Mouse (Mus musculus): Measurements from ENCODE around the gene Cd4. TPM values are rescaled to one million over a fixed set of nuclear protein-coding genes. Genes with fewer than 3 reads are reported as not detected.
"Not testable (repeated sequence)": the region's sequence is repeated elsewhere in the genome, so short reads cannot be mapped to it uniquely, and the experiment has no call there.

The Cd4 gene
- polyA plus RNA-seq, 1 experiment from 2014 or later, result 0.08 TPM

DNA sequence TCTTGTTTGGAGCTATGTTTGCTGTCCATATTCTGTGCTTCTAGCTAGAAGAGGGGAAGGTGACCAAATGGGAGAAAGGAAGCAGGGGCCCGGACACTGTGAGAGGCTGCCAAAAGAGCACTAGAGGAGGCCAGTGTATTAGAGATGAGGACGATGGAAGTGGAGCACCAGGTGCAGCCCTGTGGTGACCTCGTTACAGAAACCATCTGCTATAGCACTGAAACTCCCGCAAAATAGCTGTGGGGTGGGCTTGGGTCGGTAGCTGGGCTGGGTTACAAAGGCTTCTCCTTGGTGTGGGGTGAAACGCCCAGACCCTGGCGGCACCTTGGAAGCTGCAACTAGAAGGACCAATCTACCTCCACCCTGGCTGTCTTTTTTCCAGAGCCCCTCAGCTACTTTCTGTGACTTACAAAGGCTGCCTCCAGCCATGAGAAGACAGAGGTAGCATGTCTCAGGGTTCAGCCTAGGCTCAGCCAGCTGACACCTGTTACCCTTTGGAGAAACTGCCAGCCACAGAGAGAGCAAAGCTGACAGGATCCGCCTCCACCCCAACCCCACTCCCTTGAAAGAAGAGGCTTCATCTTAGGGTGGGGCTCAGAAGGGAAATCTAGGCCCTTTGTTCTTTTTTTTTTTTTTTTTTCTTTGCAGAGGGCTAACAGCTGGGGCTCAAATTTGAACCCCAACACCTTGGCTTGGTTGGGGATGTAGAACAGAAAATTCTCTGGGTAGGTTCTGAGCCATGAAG is 12.2 kb upstream of the Cd4 start:
- no peak overlapping the region for H3K27ac ChIP-seq
- H3K36me3 ChIP-seq (ENCODE audit: poor library complexity, severe bottlenecking), result no peaks in the 10 kb centered on the region
- peaks cover 25% of the 10 kb centered on the region for H3K4me1 ChIP-seq
- no peak for ATAC-seq
- H3K4me2 ChIP-seq, result no peak overlapping the region
- WGBS, result 49% methylated on average over 8 of the region's 8 CpGs
- H3K27me3 ChIP-seq, result no peaks in the 10 kb centered on the region
- no peak overlapping the region for H3K4me3 ChIP-seq
- H3K9ac ChIP-seq, result no peak overlapping the region; the same call in 1 of the 2 replicates
- H3K9me3 ChIP-seq (replicated peaks), result no peaks in the 10 kb centered on the region

DNA sequence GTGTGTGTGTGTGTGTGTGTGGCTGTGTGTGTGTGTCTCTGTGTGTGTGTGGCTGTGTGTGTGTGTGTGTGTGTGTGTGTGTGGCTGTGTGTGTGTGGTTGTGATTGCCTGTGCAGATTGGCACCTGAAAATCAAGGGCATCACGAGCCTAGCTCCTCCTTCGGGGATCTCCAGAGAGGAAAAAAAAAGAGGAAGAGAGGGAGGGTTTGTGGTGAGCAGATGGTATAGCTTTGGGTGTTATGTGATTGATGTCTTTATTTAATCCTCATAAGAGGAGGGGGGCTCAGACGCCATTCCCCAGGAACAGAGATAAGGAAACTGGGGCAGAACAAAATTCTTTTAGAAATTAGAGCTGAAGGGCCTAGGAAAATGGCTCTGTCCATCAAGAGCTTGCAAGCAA is 10.3 kb upstream of the Cd4 start:
- H3K4me1 ChIP-seq, result peaks cover 9% of the 10 kb centered on the region
- no peak overlapping the region for H3K4me2 ChIP-seq
- H3K36me3 ChIP-seq (ENCODE audit: poor library complexity, severe bottlenecking), result no peaks in the 10 kb centered on the region
- peak overlapping the region; percentile 59 for H3K27ac ChIP-seq
- H3K27me3 ChIP-seq, result no peaks in the 10 kb centered on the region
- H3K9ac ChIP-seq, result no peak overlapping the region
- H3K4me3 ChIP-seq, result no peak overlapping the region
- no peaks in the 10 kb centered on the region for H3K9me3 ChIP-seq (replicated peaks)
- peak; percentile 46 for ATAC-seq
- WGBS, result 47% methylated on average over 3 of the region's 3 CpGs

DNA sequence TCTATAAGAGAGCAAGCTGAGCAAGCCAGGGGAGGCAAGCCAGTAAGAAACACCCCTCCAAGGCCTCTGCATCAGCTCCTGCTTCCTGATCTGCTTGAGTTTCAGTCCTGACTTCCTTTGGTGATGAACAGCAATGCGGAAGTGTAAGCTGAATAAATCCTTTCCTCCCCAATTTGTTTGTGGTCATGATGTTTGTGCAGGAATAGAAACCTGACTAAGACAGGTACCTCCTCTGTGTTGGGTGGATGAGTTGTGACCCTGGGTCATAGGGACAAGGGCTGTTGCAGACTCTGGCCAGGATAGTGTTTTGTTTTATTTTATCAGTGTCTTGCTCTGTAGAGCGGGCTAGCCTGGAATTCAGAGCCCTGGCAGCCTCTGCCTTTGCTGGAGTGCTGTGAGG is 6.1 kb upstream of the Cd4 start:
- not testable (repeated sequence) for ATAC-seq, H3K9ac ChIP-seq
- 95% methylated on average over 2 of the region's 2 CpGs for WGBS

DNA sequence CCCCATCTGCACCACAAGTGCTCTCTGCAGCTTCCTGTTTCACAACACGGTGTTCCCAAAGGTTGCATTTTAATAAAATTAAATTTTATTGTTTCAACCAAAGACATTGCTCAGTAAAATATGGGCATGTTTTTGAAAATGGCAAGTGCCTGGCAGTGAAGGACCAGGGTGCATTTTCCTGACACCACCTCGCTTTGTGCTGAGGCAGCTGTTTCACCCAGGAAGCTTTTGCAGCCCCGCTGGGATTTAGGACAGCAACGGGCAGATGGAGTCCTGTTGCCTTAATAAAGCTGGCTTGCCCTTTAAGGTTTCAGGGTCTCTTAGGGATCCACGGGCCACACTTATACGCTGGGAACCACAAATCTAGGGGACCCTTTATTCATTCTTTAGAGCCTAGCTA is 3.0 kb upstream of the Cd4 start:
- H3K4me2 ChIP-seq, result no peak overlapping the region
- no peak overlapping the region for H3K27ac ChIP-seq
- no peak overlapping the region for H3K9ac ChIP-seq
- no peaks in the 10 kb centered on the region for H3K36me3 ChIP-seq (ENCODE audit: poor library complexity, severe bottlenecking)
- H3K4me3 ChIP-seq, result no peak overlapping the region
- peaks cover 4% of the 10 kb centered on the region; the same call in 1 of the 2 replicates for H3K9me3 ChIP-seq (replicated peaks)
- 69% methylated on average over 6 of the region's 6 CpGs for WGBS
- no peaks in the 10 kb centered on the region for H3K27me3 ChIP-seq
- H3K4me1 ChIP-seq, result no peaks in the 10 kb centered on the region
- ATAC-seq, result no peak

More for the DNA sequence above, 6.1 kb upstream of the Cd4 start:
- not testable (repeated sequence) for H3K4me3 ChIP-seq; H3K4me1 ChIP-seq; H3K9me3 ChIP-seq (replicated peaks); H3K27ac ChIP-seq; H3K36me3 ChIP-seq (ENCODE audit: poor library complexity, severe bottlenecking); H3K27me3 ChIP-seq; H3K4me2 ChIP-seq

DNA sequence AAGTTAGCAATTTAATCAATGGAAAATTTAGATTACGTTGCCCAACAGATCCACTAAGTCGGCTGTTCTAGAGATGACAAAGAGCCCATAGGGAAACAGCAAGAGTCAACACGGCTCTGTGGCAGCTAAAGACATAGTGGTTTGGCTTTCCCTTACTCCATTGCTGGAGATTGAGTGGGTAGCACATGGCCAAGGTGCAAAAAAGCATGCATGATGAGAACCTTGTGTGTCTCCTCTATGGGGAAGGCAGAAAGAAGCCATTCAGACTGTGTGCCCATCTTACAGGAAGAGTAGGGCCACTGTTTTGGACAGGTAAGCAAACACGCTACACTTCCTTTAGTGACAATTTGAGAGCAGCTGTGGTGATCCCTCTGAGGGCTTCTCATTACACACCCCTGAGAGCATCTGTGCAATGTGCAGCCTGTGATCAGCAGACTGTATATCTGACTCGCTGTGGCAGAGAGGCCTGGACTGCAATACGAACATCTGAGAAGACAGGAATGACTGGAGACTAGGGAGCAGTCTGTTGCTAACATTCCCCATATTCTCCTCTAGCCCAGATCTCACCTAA is 619 bp upstream of the Cd4 start:
- no peak overlapping the region for H3K27ac ChIP-seq
- H3K9ac ChIP-seq, result no peak overlapping the region
- peaks cover 4% of the 10 kb centered on the region; the same call in 1 of the 2 replicates for H3K9me3 ChIP-seq (replicated peaks)
- ATAC-seq, result no peak
- H3K4me2 ChIP-seq, result no peak overlapping the region
- H3K4me1 ChIP-seq, result no peaks in the 10 kb centered on the region
- no peaks in the 10 kb centered on the region for H3K27me3 ChIP-seq
- no peak overlapping the region for H3K4me3 ChIP-seq
- H3K36me3 ChIP-seq (ENCODE audit: poor library complexity, severe bottlenecking), result no peaks in the 10 kb centered on the region
- whole genome bisulfite sequencing, result 93% methylated on average over 6 of the region's 6 CpGs

DNA sequence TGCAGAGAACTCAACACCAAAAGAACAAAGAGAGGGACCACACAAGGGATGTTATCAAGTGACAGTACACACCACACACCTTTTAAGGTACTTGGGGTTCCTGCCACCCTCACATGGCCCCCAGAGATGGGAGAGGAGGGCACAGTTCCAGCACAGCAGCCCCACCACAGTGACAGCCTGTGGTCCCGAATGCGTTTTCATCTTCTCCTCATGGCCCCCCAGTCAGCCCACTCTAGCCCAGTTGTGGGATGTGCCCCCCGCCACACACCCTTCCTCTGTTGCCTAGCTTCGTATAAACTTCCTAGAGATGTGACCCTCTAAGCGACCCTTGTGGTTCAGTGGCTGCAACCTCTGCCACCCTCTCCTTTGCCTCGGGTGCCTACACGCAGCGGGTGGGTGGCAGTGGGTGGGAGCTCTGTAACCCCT is 2.1 kb downstream of the Cd4 start:
- no peak overlapping the region for H3K4me2 ChIP-seq
- ATAC-seq, result no peak
- peaks cover 4% of the 10 kb centered on the region; the same call in 1 of the 2 replicates for H3K9me3 ChIP-seq (replicated peaks)
- 88% methylated on average over 8 of the region's 8 CpGs for WGBS
- H3K27ac ChIP-seq, result no peak overlapping the region
- no peaks in the 10 kb centered on the region for H3K36me3 ChIP-seq (ENCODE audit: poor library complexity, severe bottlenecking)
- no peaks in the 10 kb centered on the region for H3K4me1 ChIP-seq
- H3K27me3 ChIP-seq, result no peaks in the 10 kb centered on the region
- no peak overlapping the region for H3K9ac ChIP-seq
- H3K4me3 ChIP-seq, result no peak overlapping the region

DNA sequence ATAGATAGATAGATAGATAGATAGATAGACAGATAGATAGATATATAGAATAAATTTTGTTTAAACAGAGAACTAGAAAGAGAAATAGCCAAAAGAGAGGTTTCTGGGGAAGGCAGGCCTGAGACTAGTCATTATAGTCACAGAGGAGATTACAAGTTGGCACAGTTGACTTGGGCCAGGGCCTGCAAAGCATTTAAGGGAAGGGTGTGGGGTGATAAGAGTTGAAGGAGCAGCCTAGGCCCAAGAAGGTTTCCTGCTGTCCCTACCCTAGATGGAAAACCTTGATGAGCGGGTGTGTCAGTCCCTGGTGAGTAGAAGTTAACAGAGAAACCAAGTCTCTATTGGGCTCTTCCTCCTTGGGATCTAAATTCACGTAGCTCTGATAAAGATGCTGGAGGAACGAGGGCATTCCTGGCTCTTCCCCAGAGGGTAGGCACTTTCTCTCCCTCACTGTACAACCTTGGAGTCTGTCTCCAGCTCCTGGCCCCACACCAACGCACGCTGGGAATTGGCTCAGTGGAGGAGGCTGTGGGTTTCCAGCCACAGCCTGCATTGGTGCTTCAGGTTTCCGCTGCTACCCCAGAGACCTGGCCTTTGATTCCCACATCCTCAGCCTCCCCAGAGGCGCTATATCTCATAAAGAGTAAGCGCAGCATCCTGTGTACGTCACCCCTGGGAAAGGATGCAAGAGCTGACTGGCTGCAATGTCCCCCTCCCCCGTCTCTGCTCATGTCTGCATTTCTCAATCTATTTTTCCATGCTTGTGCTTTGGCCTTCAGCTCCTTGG is 3.1 kb downstream of the Cd4 start:
- Histone ChIP-seq H3K9ac (no peak overlapping the region), H3K9me3 (replicated peaks) (peaks cover 4% of the 10 kb centered on the region; the same call in 1 of the 2 replicates), H3K36me3 (ENCODE audit: poor library complexity, severe bottlenecking) (no peaks in the 10 kb centered on the region), H3K4me3 (no peak overlapping the region), H3K27me3 (0 out of 2 replicates have a peak, but pooled peaks cover 2% of the 10 kb centered on the region), H3K27ac (no peak overlapping the region), H3K4me2 (no peak overlapping the region), H3K4me1 (no peaks in the 10 kb centered on the region)
- ATAC-seq, result no peak
- 84% methylated on average over 10 of the region's 10 CpGs for WGBS

DNA sequence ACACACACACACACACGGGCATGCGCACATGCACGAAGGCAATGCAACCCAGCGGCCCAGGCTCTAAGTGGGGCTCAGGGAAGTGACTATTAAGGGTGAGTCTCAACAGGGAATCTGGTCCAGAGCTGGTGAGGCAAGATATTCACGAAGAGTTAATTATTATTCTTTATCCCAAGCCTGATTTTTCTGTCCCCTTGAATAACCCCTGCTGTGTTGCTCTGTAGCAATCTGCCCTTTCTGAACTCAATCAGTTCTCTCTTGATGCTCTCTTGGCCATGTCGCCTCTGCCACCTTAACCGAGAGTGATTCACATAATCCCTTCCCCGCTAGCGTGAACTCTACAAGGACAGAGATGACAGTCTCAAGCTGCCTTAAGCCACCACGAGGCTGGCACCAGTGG is 4.7 kb downstream of the Cd4 start:
- no peak overlapping the region for H3K4me2 ChIP-seq
- ATAC-seq, result no peak
- no peaks in the 10 kb centered on the region for H3K9me3 ChIP-seq (replicated peaks)
- 0 out of 2 replicates have a peak, but pooled peaks cover 2% of the 10 kb centered on the region for H3K27me3 ChIP-seq
- 68% methylated on average over 10 of the region's 10 CpGs for WGBS
- H3K36me3 ChIP-seq (ENCODE audit: poor library complexity, severe bottlenecking), result no peaks in the 10 kb centered on the region
- H3K4me3 ChIP-seq, result no peak overlapping the region
- H3K9ac ChIP-seq, result no peak overlapping the region
- no peaks in the 10 kb centered on the region for H3K4me1 ChIP-seq
- H3K27ac ChIP-seq, result no peak overlapping the region

DNA sequence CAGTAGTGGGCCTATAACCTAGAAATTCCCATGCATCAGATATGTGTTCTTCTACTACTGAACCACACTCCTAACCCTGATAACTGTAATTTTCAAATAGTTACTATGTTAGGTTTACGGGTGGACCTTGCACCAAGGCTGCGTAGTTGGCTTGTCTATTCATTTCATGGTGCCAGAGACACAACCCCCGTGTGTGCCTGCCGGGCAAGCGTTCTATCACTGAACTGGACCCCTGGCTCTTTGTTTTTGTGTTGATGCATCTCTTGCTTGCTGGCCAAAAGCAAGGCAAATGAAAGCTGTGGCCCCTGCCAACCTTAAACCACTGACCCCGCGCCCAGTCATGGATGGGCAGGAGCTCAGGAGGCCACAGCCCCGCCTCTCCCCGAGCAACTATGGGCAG is 6.2 kb downstream of the Cd4 start:
- no peak for ATAC-seq
- WGBS, result 89% methylated on average over 9 of the region's 9 CpGs

DNA sequence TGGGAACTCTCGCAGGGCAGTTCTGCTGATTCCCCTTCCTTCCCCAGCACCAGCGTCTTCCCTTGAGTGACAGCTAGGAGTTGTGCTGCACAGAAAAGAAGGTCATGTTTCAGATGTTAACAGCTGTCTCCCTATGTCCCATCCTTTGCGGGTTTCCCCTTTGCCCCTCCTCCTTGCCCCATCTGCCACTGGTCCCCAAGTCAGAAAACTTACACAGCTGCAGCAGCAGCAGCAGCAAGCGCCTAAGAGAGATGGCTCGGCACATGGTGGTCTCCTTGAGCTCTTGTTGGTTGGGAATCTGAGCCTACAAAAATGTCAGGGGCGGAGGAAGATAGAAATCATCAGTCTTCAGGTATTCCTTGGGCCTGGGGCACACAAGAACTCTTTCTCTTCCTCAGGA is 8.6 kb downstream of the Cd4 start:
- WGBS, result 72% methylated on average over 6 of the region's 6 CpGs
- Histone ChIP-seq H3K9me3 (replicated peaks) (no peaks in the 10 kb centered on the region), H3K4me1 (no peaks in the 10 kb centered on the region), H3K36me3 (ENCODE audit: poor library complexity, severe bottlenecking) (no peaks in the 10 kb centered on the region), H3K27ac (no peak overlapping the region), H3K27me3 (0 out of 2 replicates have a peak, but pooled peaks cover 2% of the 10 kb centered on the region), H3K9ac (no peak overlapping the region), H3K4me3 (no peak overlapping the region), H3K4me2 (no peak overlapping the region)
- no peak for ATAC-seq

More for the DNA sequence above, 6.2 kb downstream of the Cd4 start:
- Histone ChIP-seq H3K36me3 (ENCODE audit: poor library complexity, severe bottlenecking) (no peaks in the 10 kb centered on the region), H3K9me3 (replicated peaks) (no peaks in the 10 kb centered on the region), H3K9ac (no peak overlapping the region), H3K27ac (no peak overlapping the region), H3K27me3 (0 out of 2 replicates have a peak, but pooled peaks cover 2% of the 10 kb centered on the region), H3K4me1 (no peaks in the 10 kb centered on the region), H3K4me3 (no peak overlapping the region), H3K4me2 (no peak overlapping the region)

DNA sequence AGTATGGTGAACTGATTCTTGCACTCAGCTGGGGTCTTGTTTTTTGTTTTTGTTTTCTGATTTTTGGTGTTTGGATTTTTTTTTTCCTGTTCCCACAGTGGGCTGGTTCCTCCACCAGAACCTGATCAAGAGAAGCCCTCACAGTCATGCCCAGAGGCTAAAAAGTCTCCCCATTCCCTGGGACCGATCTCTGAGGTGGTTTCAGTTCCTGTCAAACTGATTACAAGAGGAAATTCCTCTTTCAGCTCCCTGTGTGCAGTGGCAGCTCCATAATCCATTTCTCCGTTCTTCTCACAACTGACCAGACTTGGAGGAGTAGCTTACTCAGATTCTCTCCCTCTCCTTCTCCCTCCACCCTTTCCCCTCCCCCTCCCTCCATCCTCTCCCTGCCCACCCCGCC is 13.7 kb downstream of the Cd4 start:
- H3K9ac ChIP-seq, result no peak overlapping the region
- H3K4me1 ChIP-seq, result no peaks in the 10 kb centered on the region
- WGBS, result 52% methylated on average over 3 of the region's 3 CpGs
- H3K36me3 ChIP-seq (ENCODE audit: poor library complexity, severe bottlenecking), result no peaks in the 10 kb centered on the region
- ATAC-seq, result no peak
- no peak overlapping the region for H3K27ac ChIP-seq
- no peaks in the 10 kb centered on the region for H3K27me3 ChIP-seq
- H3K4me3 ChIP-seq, result no peak overlapping the region
- no peak overlapping the region for H3K4me2 ChIP-seq
- no peaks in the 10 kb centered on the region for H3K9me3 ChIP-seq (replicated peaks)

DNA sequence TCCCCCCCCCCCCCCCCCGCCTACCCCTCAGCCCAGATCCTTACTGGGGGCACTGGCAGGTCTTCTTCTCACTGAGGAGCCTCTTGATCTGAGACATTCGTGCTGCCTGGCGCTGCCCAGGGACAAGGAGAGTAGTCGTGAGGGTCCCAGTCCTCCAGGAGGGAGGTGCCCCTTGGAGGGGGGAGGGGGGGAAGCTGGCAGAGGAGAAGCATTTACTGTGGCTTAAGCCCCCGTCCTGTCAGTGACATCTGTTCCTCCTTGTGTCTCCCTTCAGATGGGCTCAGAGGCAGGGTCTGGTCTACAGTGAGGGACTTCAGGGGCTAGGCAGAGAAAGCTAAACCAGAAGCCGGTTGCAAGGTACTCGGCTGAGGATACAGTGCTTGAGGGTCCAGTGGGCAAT is 21.5 kb downstream of the Cd4 start:
- no peak for ATAC-seq
- no peaks in the 10 kb centered on the region for H3K9me3 ChIP-seq (replicated peaks)

More for the DNA sequence above, 21.5 kb downstream of the Cd4 start:
- Histone ChIP-seq H3K4me2 (no peak overlapping the region), H3K4me3 (no peak overlapping the region), H3K27ac (no peak overlapping the region), H3K4me1 (peaks cover 33% of the 10 kb centered on the region), H3K36me3 (ENCODE audit: poor library complexity, severe bottlenecking) (no peaks in the 10 kb centered on the region), H3K9ac (no peak overlapping the region), H3K27me3 (no peaks in the 10 kb centered on the region)
- WGBS, result 58% methylated on average over 6 of the region's 7 CpGs

Data from forebrain, embryonic 13.5 days (tissue).